Mouse (Mus musculus): ENCODE data around the gene Edaradd. TPM values are rescaled to one million over a fixed set of nuclear protein-coding genes. Genes with fewer than 3 reads are reported as not detected.

Edaradd gene
- total RNA-seq (2021): under 1 TPM; 0.05 to 0.09 TPM
- long read RNA-seq, experiment 1: 0 reads
- long read RNA-seq, experiment 2: 0 reads

GRCm38 (mm10) chr13:12519955-12520584 is at the start of gene Edaradd:
Gene Edaradd (minus strand): TSS chr13:12520438.
- peak; percentile 52 for DNase-seq

DNA sequence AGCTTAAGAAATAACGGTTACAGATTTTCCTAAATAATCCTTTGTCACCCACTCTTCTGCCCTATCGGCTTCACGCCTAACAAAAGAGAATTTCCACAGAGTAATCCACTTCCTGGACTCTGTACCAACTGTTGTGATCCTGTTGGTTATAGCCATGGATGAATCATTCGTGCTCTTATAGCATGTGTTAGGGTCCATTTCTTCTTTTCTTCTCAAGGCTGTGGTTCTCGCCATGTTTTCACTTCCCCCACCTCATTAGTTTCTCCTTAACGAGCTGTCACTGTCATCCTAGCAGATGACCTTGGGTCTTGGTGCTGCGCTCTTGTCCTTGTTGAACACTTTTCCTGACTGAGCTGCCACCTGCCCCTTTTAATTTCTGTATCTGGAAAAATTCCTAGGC is 49.5 kb upstream of the Edaradd start:
- no peak for DNase-seq

DNA sequence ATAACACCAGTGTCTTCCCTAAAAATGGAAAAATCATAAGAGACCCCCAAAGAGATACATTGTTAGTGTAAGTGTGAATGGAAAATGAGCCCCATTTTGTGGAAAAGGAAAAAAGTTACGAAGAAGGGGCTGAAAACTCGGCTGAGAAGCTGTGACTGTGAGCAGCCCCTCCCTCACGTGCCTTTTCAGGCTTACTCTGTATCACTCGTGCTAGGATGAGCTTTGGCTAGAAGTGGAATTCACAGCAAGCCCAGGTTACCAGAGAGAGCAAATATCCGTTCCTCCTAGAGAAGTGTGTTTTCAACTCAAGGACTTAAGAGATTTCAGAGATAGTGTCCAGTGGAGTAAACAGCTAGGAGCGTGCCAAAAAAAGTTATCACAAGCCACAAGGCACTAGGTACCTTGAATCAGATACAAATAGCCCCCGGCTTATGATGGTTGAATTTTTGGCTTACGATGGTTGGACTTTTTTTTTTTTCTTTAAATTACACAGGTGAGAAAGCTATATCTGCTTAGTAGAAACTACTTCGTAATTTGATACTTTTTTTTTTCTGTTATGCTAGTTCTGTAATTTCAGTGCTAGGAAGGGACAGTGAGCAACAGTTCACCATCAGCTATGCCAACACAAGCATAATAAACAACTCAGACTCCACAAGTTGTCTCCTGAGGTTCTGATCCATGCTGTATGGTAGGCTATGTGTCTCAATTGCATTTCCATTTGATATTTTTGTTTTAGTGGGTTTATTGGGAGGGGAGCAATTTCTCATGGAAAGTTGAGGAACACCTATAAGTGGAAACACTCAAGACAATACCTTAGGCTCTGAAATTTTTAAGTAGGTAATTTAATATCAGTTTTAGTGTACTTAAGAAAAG is 48.6 kb upstream of the Edaradd start:
- no peak for DNase-seq

GRCm38 (mm10) chr13:12567936-12568335 is 47.7 kb upstream of the Edaradd start:
- no peak for DNase-seq

- DNase-seq: peak; percentile 95
Observed at GRCm38 (mm10) chr13:12565621-12566390, 45.6 kb upstream of the Edaradd start, which contains the start of gene Ero1lb. Gene Ero1lb (plus strand): TSS chr13:12565874.

DNA sequence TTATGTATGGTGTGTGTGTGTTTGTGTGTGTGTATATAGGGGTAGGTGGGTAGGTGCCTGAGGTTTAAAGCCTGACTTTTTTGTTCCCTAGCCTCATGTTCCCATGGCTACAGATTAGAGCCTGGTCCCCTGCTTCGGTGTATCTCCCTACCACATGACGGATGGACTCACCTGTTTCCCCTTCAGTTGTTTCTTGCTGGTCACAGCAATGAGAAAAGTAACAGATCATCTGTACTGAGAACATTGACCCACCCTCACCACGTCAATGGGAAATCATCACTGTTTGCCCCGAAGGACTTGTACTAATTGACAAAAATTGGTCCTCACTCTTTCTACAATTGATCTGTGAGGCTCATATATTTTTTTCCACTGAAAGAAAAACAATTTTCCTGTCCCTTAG is 42.0 kb upstream of the Edaradd start:
- DNase-seq: no peak

GRCm38 (mm10) chr13:12561729-12562128 is 41.5 kb upstream of the Edaradd start:
- DNase-seq: no peak

DNA sequence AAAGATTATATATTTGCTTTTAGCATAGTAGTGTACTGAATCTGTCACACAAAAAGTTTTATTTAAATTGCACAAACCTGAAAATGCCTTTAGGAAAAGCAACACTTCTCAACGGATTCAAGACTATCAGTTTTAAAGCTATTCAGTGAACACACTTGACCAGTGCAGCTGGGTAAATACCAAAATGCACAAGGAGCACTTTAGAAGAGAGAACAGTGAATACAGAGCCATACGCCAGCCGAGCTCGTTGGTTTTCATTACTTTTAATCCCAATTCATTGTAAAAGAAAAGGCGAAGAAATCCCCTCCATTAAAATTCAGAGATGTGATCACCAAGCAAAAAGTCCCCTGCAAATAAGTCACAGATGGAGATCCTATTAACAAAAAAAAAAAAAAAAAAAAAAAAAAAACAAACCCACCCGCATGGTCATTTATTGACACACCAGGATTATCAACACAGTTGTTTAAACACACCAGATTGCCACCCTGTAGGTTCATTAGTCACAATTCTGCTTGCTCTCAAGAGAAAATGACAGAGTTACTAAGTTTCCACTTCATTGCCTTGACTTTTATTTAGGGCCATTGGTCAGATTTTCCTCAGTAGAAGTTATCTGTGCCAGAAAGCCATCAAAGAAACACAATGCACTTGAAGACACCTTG is 39.4 kb upstream of the Edaradd start:
- no peak for DNase-seq

DNA sequence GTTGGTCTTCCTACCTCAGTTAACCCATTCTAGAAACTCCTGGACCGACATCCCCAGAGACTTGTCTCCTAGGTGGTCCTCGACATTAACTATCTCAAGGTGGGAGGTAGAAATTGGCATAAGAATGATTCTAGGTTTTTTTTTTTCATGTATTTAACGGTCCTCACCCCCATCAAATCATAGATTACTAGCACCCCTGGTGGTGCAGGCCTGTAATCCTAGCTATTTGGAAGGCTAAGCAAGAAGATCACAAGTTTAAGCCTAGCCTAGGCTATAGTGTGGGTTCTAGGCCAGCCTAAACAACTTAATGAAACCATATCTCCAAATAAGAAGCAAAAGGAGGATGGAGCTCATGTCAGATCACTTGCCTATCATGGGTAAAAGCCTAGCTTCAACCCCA is 38.8 kb upstream of the Edaradd start:
- no peak for DNase-seq

- no peak for DNase-seq
Observed at GRCm38 (mm10) chr13:12554211-12554610, 34.0 kb upstream of the Edaradd start.

DNA sequence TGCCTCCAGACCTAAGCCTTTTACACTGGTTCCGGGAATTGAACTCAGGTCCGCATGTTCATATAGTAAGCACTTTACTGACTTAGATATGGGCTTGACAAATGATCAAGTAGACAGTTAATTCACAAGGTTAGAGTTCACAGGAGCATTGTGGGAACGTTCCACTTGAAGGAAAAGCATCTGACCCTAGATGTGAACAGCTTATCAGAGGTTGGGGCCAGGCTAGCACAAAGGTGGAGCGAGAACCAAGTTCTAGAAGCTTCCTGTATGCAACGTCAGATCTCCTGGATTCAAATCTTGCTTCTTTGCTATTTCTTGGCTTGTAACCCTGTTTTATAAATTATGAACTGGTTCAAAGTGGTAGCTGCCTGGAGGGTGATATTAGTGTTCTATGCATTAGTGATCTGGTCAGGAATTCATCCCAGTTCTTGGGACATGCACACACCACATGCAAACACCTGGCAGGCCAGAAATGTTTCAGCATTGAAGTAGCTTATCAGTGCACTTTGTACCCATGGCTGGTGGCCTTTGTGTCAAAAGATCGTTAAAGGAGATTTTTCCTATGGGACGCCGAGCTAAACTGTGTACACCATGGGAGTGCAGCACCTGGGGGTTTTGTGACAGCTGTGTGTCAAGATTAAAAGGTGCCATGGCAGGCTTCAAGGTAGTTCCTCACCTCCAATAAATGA is 23.8 kb upstream of the Edaradd start:
- DNase-seq: no peak

GRCm38 (mm10) chr13:12543246-12543645 is 23.0 kb upstream of the Edaradd start:
- no peak for DNase-seq

DNA sequence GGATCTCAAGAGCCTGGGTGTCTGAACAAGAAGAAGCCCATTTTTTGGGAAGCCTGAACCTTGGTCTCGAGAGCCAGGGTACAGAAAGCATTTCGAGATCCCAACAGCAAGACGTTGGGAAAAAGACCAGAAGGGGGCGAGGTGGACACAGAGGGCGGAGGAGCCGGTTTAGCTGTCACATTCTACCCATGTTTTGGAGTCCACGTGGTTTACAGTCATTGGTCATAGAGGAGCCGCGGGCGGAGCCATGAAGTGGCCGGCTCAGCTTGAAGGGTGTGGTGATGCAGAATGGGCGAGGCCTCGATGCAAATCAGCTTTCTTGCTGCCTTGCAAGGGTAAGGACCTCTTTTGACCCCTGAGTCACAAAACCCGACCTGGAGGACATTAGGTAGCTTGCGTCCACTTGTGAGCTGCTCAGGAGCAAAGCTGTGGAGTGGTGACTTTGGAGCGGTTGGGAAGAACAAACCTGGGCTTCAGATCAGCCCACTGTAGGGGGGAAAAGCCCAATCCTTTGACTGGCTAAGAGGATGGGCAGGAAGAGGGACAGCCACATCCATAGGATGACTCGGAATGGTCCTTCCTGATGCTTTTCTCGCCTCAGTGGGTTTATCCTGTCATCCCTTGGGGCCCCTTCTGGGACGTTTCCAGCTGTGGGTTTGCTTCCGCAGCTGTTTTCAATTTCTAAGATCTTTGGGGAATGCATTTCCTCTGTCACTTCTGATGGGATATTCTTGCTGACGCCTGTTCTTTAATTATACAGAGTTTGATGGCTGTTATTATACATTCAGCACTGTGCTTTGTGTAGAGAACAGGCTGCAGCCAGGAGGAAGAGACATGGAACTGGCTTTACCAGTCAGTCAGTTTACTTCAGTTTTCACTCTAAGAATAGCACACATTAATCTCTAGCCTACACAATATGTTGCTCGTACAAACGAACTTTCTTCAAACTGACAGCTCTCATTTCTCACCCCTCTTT is 22.1 kb upstream of the Edaradd start:
- DNase-seq: peak; percentile 22

DNA sequence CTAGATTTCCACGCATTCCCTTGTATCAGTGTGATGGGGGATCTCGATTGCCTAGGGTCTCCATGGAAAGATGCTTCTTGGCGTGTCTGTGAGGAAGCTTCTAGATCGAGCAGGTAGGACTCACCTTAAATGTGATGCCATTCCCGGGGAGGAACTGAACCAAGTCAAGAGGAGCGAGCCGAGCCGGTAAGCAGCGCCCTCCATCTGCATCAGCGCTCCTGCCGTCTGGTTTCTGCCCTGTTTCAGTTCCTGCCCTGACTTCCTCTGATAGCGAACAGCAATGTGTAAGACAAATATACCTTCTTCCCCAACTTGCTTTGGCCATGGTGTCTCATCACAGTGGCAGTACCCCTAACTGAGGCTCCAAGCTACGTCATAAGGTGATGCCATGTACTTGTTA is 19.9 kb upstream of the Edaradd start:
- no peak for DNase-seq

- DNase-seq: no peak
Observed at GRCm38 (mm10) chr13:12539716-12540115, 19.5 kb upstream of the Edaradd start.

DNA sequence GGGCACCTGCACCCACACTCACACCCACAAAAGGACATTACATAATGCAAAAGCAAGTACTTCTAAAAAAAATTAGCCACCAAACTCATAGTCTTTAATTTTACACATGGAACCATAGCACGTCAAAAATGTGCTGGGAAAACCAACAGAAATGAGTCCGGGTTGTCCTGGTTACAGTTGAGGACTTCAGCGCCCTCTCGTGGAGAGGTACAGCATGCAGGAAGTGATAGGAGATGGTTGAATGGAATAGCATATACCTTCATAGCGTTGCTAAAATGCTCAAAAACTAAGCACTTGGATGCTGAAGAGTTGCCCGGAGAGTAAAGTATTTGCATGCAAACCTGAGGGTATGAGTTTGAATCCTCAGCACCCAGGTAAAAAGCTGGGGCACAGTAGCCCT is 17.7 kb upstream of the Edaradd start:
- DNase-seq: peak; percentile 27

GRCm38 (mm10) chr13:12534628-12535027 is 14.4 kb upstream of the Edaradd start:
- DNase-seq: no peak

DNA sequence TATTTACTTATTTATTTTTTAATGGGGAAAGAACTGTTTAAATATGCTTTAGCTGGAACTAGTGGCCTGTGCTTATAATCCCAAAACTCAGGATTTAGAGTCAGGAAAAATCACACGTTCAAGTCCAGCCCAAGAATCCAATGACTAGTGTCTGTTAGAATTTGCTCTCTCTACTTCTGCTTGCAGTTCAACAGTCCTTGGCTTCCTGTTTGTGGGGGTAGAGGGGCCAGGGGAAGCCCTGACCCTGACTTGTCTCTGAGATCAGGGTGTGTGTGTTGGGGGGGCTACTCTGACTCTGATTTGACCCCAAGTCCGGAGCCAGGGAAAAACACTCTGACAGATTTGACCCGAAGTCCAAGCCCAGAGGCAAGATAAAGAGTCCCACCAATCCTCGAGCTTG is 5.4 kb upstream of the Edaradd start:
- DNase-seq: no peak

GRCm38 (mm10) chr13:12522346-12522745 is 2.1 kb upstream of the Edaradd start:
- no peak for DNase-seq

- DNase-seq: no peak
Observed at GRCm38 (mm10) chr13:12519371-12519770, 867 bp downstream of the Edaradd start.
